Mouse (Mus musculus) sigmoid colon, adult 10 weeks (tissue): ENCODE results near the gene Rab40c. TPM values are rescaled to one million over a fixed set of nuclear protein-coding genes. Genes with fewer than 3 reads are reported as not detected.

Experiments
- polyA plus RNA-seq: library from polyadenylated mRNA; stranded (reverse); fragments of 350-450 nt; fragmentation: Illumina TruSeq; extraction: RNeasy Lipid Tissue Mini Kit (QIAGEN cat#74804); gene quantifications from one replicate; pipeline ENCODE4 v1.2.3, GENCODE M21; 2014; ENCODE audit warnings: low read depth, low replicate concordance

The Rab40c gene
- 1.5 TPM for polyA plus RNA-seq

GRCm38 (mm10) chr17:25919144-25919785, at the start of gene Rab40c:
Rab40c (minus strand) TSS chr17:25919727.

GRCm38 (mm10) chr17:25951803-25952623, 32.5 kb upstream of the Rab40c start, which contains the start of gene A930017K11Rik:
A930017K11Rik (minus strand) TSS chr17:25952565.

GRCm38 (mm10) chr17:25944366-25945163, 25.0 kb upstream of the Rab40c start, which contains the start of the genes Pigq and Nhlrc4:
Pigq (minus strand) TSS chr17:25944936.
Nhlrc4 (minus strand) TSS chr17:25944961.

GRCm38 (mm10) chr17:25880196-25880910, 39.2 kb downstream of the Rab40c start, which contains the start of gene Wfikkn1:
Wfikkn1 (minus strand) TSS chr17:25880858.

GRCm38 (mm10) chr17:25874721-25875170, 44.8 kb downstream of the Rab40c start, which contains the start of gene Mettl26:
Mettl26 (plus strand) TSS chr17:25875074.

GRCm38 (mm10) chr17:25868601-25869191, 50.8 kb downstream of the Rab40c start, which contains the start of gene Mcrip2:
Mcrip2 (minus strand) TSS chr17:25868764.

GRCm38 (mm10) chr17:25860832-25861703, 58.5 kb downstream of the Rab40c start, which contains the start of gene Wdr90:
Wdr90 (minus strand) TSS chr17:25861501.

GRCm38 (mm10) chr17:25844396-25844901, 75.1 kb downstream of the Rab40c start, which contains the start of gene Rhot2:
Rhot2 (minus strand) TSS chr17:25844851.

GRCm38 (mm10) chr17:25841117-25841880, 78.2 kb downstream of the Rab40c start, which contains the start of gene Gm20683:
Gm20683 (minus strand) TSS chr17:25841763.

GRCm38 (mm10) chr17:25837076-25837410, 82.5 kb downstream of the Rab40c start, which contains the start of gene Rhbdl1:
Rhbdl1 (minus strand) TSS chr17:25837295.

GRCm38 (mm10) chr17:25833291-25833663, 86.2 kb downstream of the Rab40c start, which contains the start of gene Stub1:
Stub1 (minus strand) TSS chr17:25833404.

Other genes with a start within 250 kb of the Rab40c start
- not detected for gene Gng13, start 202.6 kb downstream of the Rab40c start, polyA plus RNA-seq
- gene Chtf18, start 192.3 kb downstream of the Rab40c start, polyA plus RNA-seq = not detected
- gene Rpusd1, start 192.1 kb downstream of the Rab40c start, polyA plus RNA-seq = not detected
- gene Mslnl, start 183.7 kb downstream of the Rab40c start, polyA plus RNA-seq = not detected
- 0.41 TPM for gene Msln, start 165.3 kb downstream of the Rab40c start, polyA plus RNA-seq
- gene Narfl, start 146.0 kb downstream of the Rab40c start, polyA plus RNA-seq = 1.5 TPM
- gene Haghl, start 134.1 kb downstream of the Rab40c start, polyA plus RNA-seq = not detected
- gene Ccdc78, start 133.1 kb downstream of the Rab40c start, polyA plus RNA-seq = not detected
- gene Fam173a, start 126.8 kb downstream of the Rab40c start, polyA plus RNA-seq = 0.38 TPM
- not detected for gene AC134908.4, start 124.1 kb downstream of the Rab40c start, polyA plus RNA-seq
- gene Metrn, start 122.6 kb downstream of the Rab40c start, polyA plus RNA-seq = not detected
- gene Fbxl16, start 110.6 kb downstream of the Rab40c start, polyA plus RNA-seq = 1.4 TPM
- gene Wdr24, start 96.1 kb downstream of the Rab40c start, polyA plus RNA-seq = 0.76 TPM
- gene Jmjd8, start 90.9 kb downstream of the Rab40c start, polyA plus RNA-seq = 3.4 TPM
- gene Stub1, start 86.3 kb downstream of the Rab40c start, polyA plus RNA-seq = 7.7 TPM
- not detected for gene Rhbdl1, start 82.4 kb downstream of the Rab40c start, polyA plus RNA-seq
- not detected for gene Gm20683, start 78.0 kb downstream of the Rab40c start, polyA plus RNA-seq
- 18.0 TPM for gene Rhot2, start 74.9 kb downstream of the Rab40c start, polyA plus RNA-seq
- gene Wdr90, start 58.2 kb downstream of the Rab40c start, polyA plus RNA-seq = 1.8 TPM
- gene Mcrip2, start 51.0 kb downstream of the Rab40c start, polyA plus RNA-seq = not detected
- 15.8 TPM for gene Mettl26, start 44.7 kb downstream of the Rab40c start, polyA plus RNA-seq
- gene Wfikkn1, start 38.9 kb downstream of the Rab40c start, polyA plus RNA-seq = not detected
- 26.7 TPM for gene Pigq, start 25.2 kb upstream of the Rab40c start, polyA plus RNA-seq
- gene Nhlrc4, start 25.2 kb upstream of the Rab40c start, polyA plus RNA-seq = not detected
- not detected for gene A930017K11Rik, start 32.8 kb upstream of the Rab40c start, polyA plus RNA-seq
- 0.85 TPM for gene Capn15, start 66.1 kb upstream of the Rab40c start, polyA plus RNA-seq
- 2.1 TPM for gene Rab11fip3, start 149.8 kb upstream of the Rab40c start, polyA plus RNA-seq
- 34.7 TPM for gene Decr2, start 170.6 kb upstream of the Rab40c start, polyA plus RNA-seq
- not detected for gene Nme4, start 175.9 kb upstream of the Rab40c start, polyA plus RNA-seq
- 12.7 TPM for gene Tmem8, start 193.6 kb upstream of the Rab40c start, polyA plus RNA-seq
- gene Mrpl28, start 203.8 kb upstream of the Rab40c start, polyA plus RNA-seq = 4.6 TPM
- gene Axin1, start 219.0 kb upstream of the Rab40c start, polyA plus RNA-seq = 20.7 TPM